ENCODE assay signal across 24 mouse cellular contexts in the genomic region with DNA sequence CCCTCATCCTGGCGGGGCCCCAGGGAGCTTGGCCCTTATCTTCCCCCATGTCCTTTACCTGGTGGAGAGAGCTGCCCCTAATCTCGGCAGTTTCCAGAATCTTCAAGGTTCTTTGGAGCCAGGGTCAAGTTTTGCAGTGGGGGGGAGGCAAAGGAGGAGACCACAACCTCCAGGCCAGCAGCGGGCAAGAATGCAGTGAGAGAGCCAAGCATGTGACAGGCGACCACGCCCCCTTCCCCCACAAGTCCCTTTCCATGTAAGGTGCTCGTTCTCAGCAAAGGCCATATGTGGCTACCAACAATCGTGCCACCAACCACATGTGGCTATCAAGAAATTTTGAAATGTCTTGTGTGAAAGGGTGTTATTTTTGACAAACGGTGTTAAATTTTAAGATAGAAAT. TPM values are rescaled to one million over a fixed set of nuclear protein-coding genes. Genes with fewer than 3 reads are reported as not detected.
DNase-seq lines count a peak whose midpoint lies in the region; ATAC-seq and TF ChIP-seq lines count a peak whose summit lies in the region.
"Had no signal": no experiment of that assay in that cellular context is flagged by ENCODE, and none has a peak within 500 bp of the region (broad histone marks: within the 10 kb centered on the region; RNA-seq: fewer than 3 reads in every experiment).

No protein-coding gene starts in this region.

- no peak for ATAC-seq in kidney, embryonic 15.5 days (replicated peaks; ENCODE audit: low FRiP score)
- ATAC-seq: activated CD4-positive, CD25-positive, alpha-beta regulatory T cell, adult 4 months; forebrain, embryonic 13.5 days; hindbrain, embryonic 16.5 days had no signal

- no peaks in the 10 kb centered on the region for H3K9me3 ChIP-seq in kidney, embryonic 15.5 days (replicated peaks)
- no peaks in the 10 kb centered on the region for H3K9me3 ChIP-seq in ES-Bruce4 (replicated peaks; ENCODE audit: control insufficient read depth, insufficient read depth, low read length, poor library complexity, severe bottlenecking)
- H3K9me3 ChIP-seq: embryonic facial prominence, embryonic 13.5 days; forebrain, embryonic 13.5 days; G1E; heart, embryonic 10.5 days; hindbrain, embryonic 12.5 days had no signal

- no peak overlapping the region for H3K9ac ChIP-seq in kidney, embryonic 15.5 days
- no peak overlapping the region for H3K9ac ChIP-seq in ES-Bruce4 (ENCODE audit: low read depth, poor library complexity, severe bottlenecking)
- H3K9ac ChIP-seq: embryonic facial prominence, embryonic 13.5 days; forebrain, embryonic 13.5 days; hindbrain, embryonic 12.5 days had no signal

- TF ChIP-seq CTCF in ES-Bruce4 (IDR thresholded peaks at IDR 0.05; ENCODE audit: low read depth, low read length) = no peak

- H3K27me3 ChIP-seq in kidney, embryonic 15.5 days = 0 out of 2 replicates have a peak, but pooled peaks cover 2% of the 10 kb centered on the region
- H3K27me3 ChIP-seq in ES-Bruce4 (ENCODE audit: control insufficient read depth, insufficient read depth, low read length, poor library complexity, severe bottlenecking) = no peaks in the 10 kb centered on the region
- H3K27me3 ChIP-seq: forebrain, embryonic 13.5 days had no signal

- no peak for TF ChIP-seq EP300 in ES-Bruce4 (IDR thresholded peaks at IDR 0.05; ENCODE audit: insufficient read depth, low read depth, low read length)

- no peak overlapping the region for H3K4me3 ChIP-seq in kidney, embryonic 15.5 days (replicated peaks)
- peak overlapping the region; percentile 11; the same call in 1 of the 2 replicates for H3K4me3 ChIP-seq in ES-Bruce4 (ENCODE audit: low read depth, low read length)
- H3K4me3 ChIP-seq: embryonic facial prominence, embryonic 13.5 days; forebrain, embryonic 13.5 days; heart, embryonic 10.5 days; hindbrain, embryonic 12.5 days had no signal

- no peak overlapping the region for H3K4me2 ChIP-seq in kidney, embryonic 15.5 days
- H3K4me2 ChIP-seq: embryonic facial prominence, embryonic 13.5 days; forebrain, embryonic 13.5 days; hindbrain, embryonic 12.5 days had no signal

- H3K4me1 ChIP-seq in kidney, embryonic 15.5 days = peaks cover 28% of the 10 kb centered on the region
- H3K4me1 ChIP-seq in ES-Bruce4 (ENCODE audit: control insufficient read depth, insufficient read depth, low read length) = peaks cover 3% of the 10 kb centered on the region

- peak; percentile 44 for DNase-seq in kidney, adult 11 months
- peak; percentile 56 for DNase-seq in kidney, adult 9 months
- peak; percentile 58 to 76 for DNase-seq in kidney, postnatal 36 days
- no peak for DNase-seq in yolk sac, embryonic 10.5 days (ENCODE audit: low spot score)
- DNase-seq in thymus, postnatal 36 days = no peak
- no peak for DNase-seq in ovary, postnatal 14 days (ENCODE audit: low spot score)
- DNase-seq: adrenal gland, postnatal 25 days; cerebellum, adult 18-20 months; cerebellum, adult 9-11 months; cerebellum, postnatal 36 days; gastrocnemius, postnatal 36 days; heart, adult 11 months; heart, postnatal 10 days; heart, postnatal 4 days had no signal

- H3K27ac ChIP-seq in kidney, embryonic 15.5 days = no peak overlapping the region
- no peak overlapping the region for H3K27ac ChIP-seq in ES-Bruce4 (ENCODE audit: insufficient read depth, low read length)
- H3K27ac ChIP-seq: embryonic facial prominence, embryonic 13.5 days; forebrain, embryonic 13.5 days; heart, embryonic 10.5 days; hindbrain, embryonic 12.5 days had no signal

- WGBS in kidney, embryonic 15.5 days = 79% methylated on average over 8 of the region's 8 CpGs

- TF ChIP-seq POLR2A in ES-Bruce4 (IDR thresholded peaks at IDR 0.05; ENCODE audit: insufficient read depth, low read length) = no peak

- no peaks in the 10 kb centered on the region for H3K36me3 ChIP-seq in kidney, embryonic 15.5 days
- H3K36me3 ChIP-seq in ES-Bruce4 (ENCODE audit: control insufficient read depth, insufficient read depth, low read length, poor library complexity, severe bottlenecking) = no peaks in the 10 kb centered on the region
- H3K36me3 ChIP-seq: embryonic facial prominence, embryonic 13.5 days; G1E; heart, embryonic 10.5 days; hindbrain, embryonic 12.5 days had no signal

RNA-seq across cellular contexts. Expression of gene Hnf1a, which starts 2.2 kb away (rescaled TPM):
- polyA plus RNA-seq in kidney, embryonic 15.5 days (2015; fragmentation: Nextera tagmentation; extraction: Ambion mirVana) = 12.0 and 13.9 TPM in 2 replicates
- polyA plus RNA-seq in ES-Bruce4 (2011; ENCODE audit: insufficient read depth, insufficient read length, low read depth, missing spikeins) = 1.3 and 1.9 TPM in 2 replicates
- polyA plus RNA-seq: embryonic facial prominence, embryonic 13.5 days; G1E; heart, embryonic 14.5 days; hindbrain, embryonic 16.5 days had no signal

RNA-seq across cellular contexts. Expression of gene 2210016L21Rik, which starts 31.2 kb away (rescaled TPM):
- 62.8 and 68.0 TPM in 2 replicates for polyA plus RNA-seq in kidney, embryonic 15.5 days (2015; fragmentation: Nextera tagmentation; extraction: Ambion mirVana)
- 21.7 and 22.8 TPM in 2 replicates for polyA plus RNA-seq in ES-Bruce4 (2011; ENCODE audit: insufficient read depth, insufficient read length, low read depth, missing spikeins)

RNA-seq across cellular contexts. Expression of gene Sppl3, which starts 37.8 kb away (rescaled TPM):
- polyA plus RNA-seq in kidney, embryonic 15.5 days (2015; fragmentation: Nextera tagmentation; extraction: Ambion mirVana) = 13.6 and 14.8 TPM in 2 replicates
- 69.2 and 80.9 TPM in 2 replicates for polyA plus RNA-seq in ES-Bruce4 (2011; ENCODE audit: insufficient read depth, insufficient read length, low read depth, missing spikeins)

RNA-seq across cellular contexts. Expression of gene Oasl1, which starts 50.1 kb away (rescaled TPM):
- polyA plus RNA-seq in kidney, embryonic 15.5 days (2015; fragmentation: Nextera tagmentation; extraction: Ambion mirVana) = 1.6 and 2.0 TPM in 2 replicates
- polyA plus RNA-seq in ES-Bruce4 (2011; ENCODE audit: insufficient read depth, insufficient read length, low read depth, missing spikeins) = not detected in 2 replicates
- polyA plus RNA-seq: heart, embryonic 10.5 days had no signal

Comparison
In these comparisons a context has a peak if more than half of its experiments do, and no peak if none do; other contexts are left out.
1. DNase-seq: peak in kidney, adult 11 months (single experiment), kidney, adult 9 months (single experiment) and kidney, postnatal 36 days (2 of 2); none in yolk sac, embryonic 10.5 days (single experiment), thymus, postnatal 36 days (0 of 2) and ovary, postnatal 14 days (single experiment).